Mouse (Mus musculus) heart, postnatal 0 days (tissue): ENCODE measurements around the gene Tktl2.

Experiments
- CTCF ChIP-seq: IDR thresholded peaks from 2 replicates; pipeline ENCODE4 v1.5.1; 2016; ENCODE audit warnings: antibody characterized with exemption, control low read depth, low read depth
- EP300 ChIP-seq: IDR thresholded peaks from 2 replicates; pipeline ENCODE4 v1.6.1; 2016; ENCODE audit warnings: antibody characterized with exemption, low read depth

GRCm38 (mm10) chr8:66520576-66520975 is 9.0 kb downstream of the Tktl2 start:
- TF ChIP-seq CTCF (no peak), EP300 (no peak)
